Mouse (Mus musculus) frontal cortex, adult (tissue): ENCODE data around the gene Ndufaf3.

Experiments
- ATAC-seq: cut with Nextera tagmentation; 2 replicates; pipeline ENCODE4 v1.9.2; 2017; ENCODE audit warnings: mild to moderate bottlenecking, moderate library complexity, mixed read lengths; ENCODE audit not compliant: low TSS enrichment

Ndufaf3 gene

GRCm38 (mm10) chr9:108573774-108574690 lies 6.8 kb upstream of the Ndufaf3 start:
- ATAC-seq = no peak

GRCm38 (mm10) chr9:108572321-108572720 lies 5.1 kb upstream of the Ndufaf3 start:
- ATAC-seq = no peak

- no peak for ATAC-seq
These were observed 4.3 kb upstream of the Ndufaf3 start for GRCm38 (mm10) chr9:108571401-108571973.

- no peak for ATAC-seq
These were observed 3.1 kb upstream of the Ndufaf3 start for GRCm38 (mm10) chr9:108570207-108570896.

- ATAC-seq = peak; percentile 53
These were observed 2.4 kb upstream of the Ndufaf3 start, which contains the start of gene Dalrd3 for GRCm38 (mm10) chr9:108569381-108570206. Gene Dalrd3 (plus strand): TSS chr9:108569886.

GRCm38 (mm10) chr9:108568511-108568921 lies 1.3 kb upstream of the Ndufaf3 start:
- ATAC-seq = no peak

GRCm38 (mm10) chr9:108567931-108568419 lies 741 bp upstream of the Ndufaf3 start:
- no peak for ATAC-seq

GRCm38 (mm10) chr9:108565881-108566814 lies 1.1 kb downstream of the Ndufaf3 start:
- ATAC-seq = peak; percentile 1; the same call in 1 of the 2 replicates

- no peak for ATAC-seq
These were observed 3.1 kb downstream of the Ndufaf3 start for GRCm38 (mm10) chr9:108564131-108564530.

- no peak for ATAC-seq
These were observed 3.6 kb downstream of the Ndufaf3 start for GRCm38 (mm10) chr9:108563671-108564070.

- ATAC-seq = peak; percentile 95
These were observed 6.9 kb downstream of the Ndufaf3 start, which contains the start of gene Impdh2 for GRCm38 (mm10) chr9:108560227-108560841. Gene Impdh2 (plus strand): TSS chr9:108560286.

- no peak for ATAC-seq
These were observed 8.1 kb downstream of the Ndufaf3 start for GRCm38 (mm10) chr9:108559169-108559568.

- ATAC-seq = no peak
These were observed 20.4 kb downstream of the Ndufaf3 start for GRCm38 (mm10) chr9:108546875-108547274.

GRCm38 (mm10) chr9:108545986-108546385 lies 21.2 kb downstream of the Ndufaf3 start:
- no peak for ATAC-seq

- no peak for ATAC-seq
These were observed 26.4 kb downstream of the Ndufaf3 start for GRCm38 (mm10) chr9:108540846-108541245.

GRCm38 (mm10) chr9:108531496-108531895 lies 35.7 kb downstream of the Ndufaf3 start:
- ATAC-seq = no peak

- no peak for ATAC-seq
These were observed 36.3 kb downstream of the Ndufaf3 start for GRCm38 (mm10) chr9:108530954-108531353.

GRCm38 (mm10) chr9:108525400-108525799 lies 41.8 kb downstream of the Ndufaf3 start:
- ATAC-seq = no peak

GRCm38 (mm10) chr9:108523341-108523740 lies 43.9 kb downstream of the Ndufaf3 start:
- no peak for ATAC-seq

- no peak for ATAC-seq
These were observed 45.6 kb downstream of the Ndufaf3 start for GRCm38 (mm10) chr9:108521604-108522003.
